18 mouse cellular contexts compared by ENCODE assay signal in genomic region chr11:85297953-85298352, GRCm38 (mm10). TPM values are rescaled to one million over a fixed set of nuclear protein-coding genes. Genes with fewer than 3 reads are reported as not detected.
DNase-seq lines count a peak whose midpoint lies in the region; ATAC-seq and TF ChIP-seq lines count a peak whose summit lies in the region.
"Had no signal": no experiment of that assay in that cellular context is flagged by ENCODE, and none has a peak within 500 bp of the region (broad histone marks: within the 10 kb centered on the region; RNA-seq: fewer than 3 reads in every experiment).

No protein-coding gene starts in this region.

- H3K4me2 ChIP-seq in liver, embryonic 11.5 days, result no peak overlapping the region
- H3K4me2 ChIP-seq in hindbrain, postnatal 0 days (ENCODE audit: low read depth, low read length), result no peak overlapping the region
- H3K4me2 ChIP-seq: embryonic facial prominence, embryonic 15.5 days; heart, embryonic 15.5 days; hindbrain, embryonic 13.5 days had no signal

- no peaks in the 10 kb centered on the region for H3K36me3 ChIP-seq in liver, embryonic 11.5 days (ENCODE audit: control insufficient read depth, insufficient read depth, low read length)
- H3K36me3 ChIP-seq in hindbrain, postnatal 0 days (ENCODE audit: insufficient read depth, low read length), result no peaks in the 10 kb centered on the region
- H3K36me3 ChIP-seq: embryonic facial prominence, embryonic 15.5 days; heart, embryonic 15.5 days; hindbrain, embryonic 13.5 days had no signal

- peak; percentile 16 for DNase-seq in thymus, postnatal 0 days (ENCODE audit: low spot score)
- DNase-seq in thymus, postnatal 25 days, result no peak
- peak; percentile 43 for DNase-seq in ZHBTc4 (ENCODE audit: low read depth, low spot score)
- DNase-seq in liver, embryonic 11.5 days (ENCODE audit: low spot score), result peak; percentile 37
- peak; percentile 20 to 26 for DNase-seq in spleen, postnatal 14 days (ENCODE audit: low spot score in 2 of 2)
- no peak for DNase-seq in hindbrain, postnatal 0 days (ENCODE audit: low spot score)
- no peak for DNase-seq in gastrocnemius, adult 18-20 months (ENCODE audit: low spot score)
- DNase-seq in gastrocnemius, postnatal 25 days, result no peak
- DNase-seq: adrenal gland, postnatal 14 days; cerebellum, adult 11 months; gastrocnemius, postnatal 14 days; kidney, adult 2 months; lung, postnatal 4 days; midbrain, embryonic 14.5 days had no signal

- no peak for TF ChIP-seq CTCF in hindbrain, postnatal 0 days (IDR thresholded peaks at IDR 0.05; ENCODE audit: low read depth)

- WGBS in liver, embryonic 11.5 days, result 58% methylated on average over 13 of the region's 13 CpGs
- 81% methylated on average over 13 of the region's 13 CpGs for WGBS in hindbrain, postnatal 0 days

- H3K27ac ChIP-seq in liver, embryonic 11.5 days (ENCODE audit: low read depth, low read length), result no peak overlapping the region
- H3K27ac ChIP-seq in hindbrain, postnatal 0 days, result no peak overlapping the region
- H3K27ac ChIP-seq: embryonic facial prominence, embryonic 15.5 days; heart, embryonic 15.5 days; hindbrain, embryonic 13.5 days had no signal

- ATAC-seq in liver, embryonic 11.5 days (replicated peaks; ENCODE audit: low FRiP score), result peak; percentile 95
- no peak for ATAC-seq in hindbrain, postnatal 0 days
- ATAC-seq: forebrain, embryonic 16.5 days had no signal

- no peak overlapping the region for H3K4me3 ChIP-seq in liver, embryonic 11.5 days (ENCODE audit: low read depth, low read length)
- H3K4me3 ChIP-seq in hindbrain, postnatal 0 days (ENCODE audit: low read length), result no peak overlapping the region
- H3K4me3 ChIP-seq: embryonic facial prominence, embryonic 15.5 days; heart, embryonic 15.5 days; hindbrain, embryonic 13.5 days had no signal

- no peaks in the 10 kb centered on the region for H3K9me3 ChIP-seq in liver, embryonic 11.5 days (ENCODE audit: control insufficient read depth, low read length)
- H3K9me3 ChIP-seq in hindbrain, postnatal 0 days (ENCODE audit: low read length), result no peaks in the 10 kb centered on the region
- H3K9me3 ChIP-seq: embryonic facial prominence, embryonic 15.5 days; heart, embryonic 15.5 days; hindbrain, embryonic 13.5 days had no signal

- no peaks in the 10 kb centered on the region for H3K27me3 ChIP-seq in liver, embryonic 11.5 days (replicated peaks; ENCODE audit: control insufficient read depth, insufficient read depth, low read length)
- no peaks in the 10 kb centered on the region for H3K27me3 ChIP-seq in hindbrain, postnatal 0 days (ENCODE audit: insufficient read depth, low read length)
- H3K27me3 ChIP-seq: embryonic facial prominence, embryonic 15.5 days; heart, embryonic 15.5 days; hindbrain, embryonic 13.5 days had no signal

- H3K4me1 ChIP-seq in liver, embryonic 11.5 days (replicated peaks; ENCODE audit: control insufficient read depth, insufficient read depth, low read length), result peaks cover 7% of the 10 kb centered on the region; the same call in 1 of the 2 replicates
- no peaks in the 10 kb centered on the region for H3K4me1 ChIP-seq in hindbrain, postnatal 0 days (ENCODE audit: insufficient read depth, low read length)
- H3K4me1 ChIP-seq: embryonic facial prominence, embryonic 15.5 days; heart, embryonic 15.5 days; hindbrain, embryonic 13.5 days had no signal

- no peak overlapping the region for H3K9ac ChIP-seq in liver, embryonic 11.5 days (ENCODE audit: low read depth, low read length)
- H3K9ac ChIP-seq in hindbrain, postnatal 0 days (replicated peaks; ENCODE audit: low read length), result no peak overlapping the region
- H3K9ac ChIP-seq: embryonic facial prominence, embryonic 15.5 days; heart, embryonic 15.5 days; hindbrain, embryonic 13.5 days had no signal

RNA-seq across cellular contexts. Expression of gene Ppm1d, which starts 13.1 kb away (rescaled TPM):
- polyA plus RNA-seq in thymus, postnatal 0 days (2015; fragmentation: Nextera tagmentation; extraction: Ambion mirVana), result 15.9 and 17.8 TPM in 2 replicates
- 19.6 and 19.9 TPM in 2 replicates for polyA plus RNA-seq in liver, embryonic 11.5 days (2014; fragmentation: Nextera tagmentation; extraction: Ambion mirVana)
- 11.4 and 12.8 TPM in 2 replicates for total RNA-seq in hindbrain, postnatal 0 days (2014; rRNA removed)
- polyA plus RNA-seq in hindbrain, postnatal 0 days (2015; fragmentation: Nextera tagmentation; extraction: Ambion mirVana), result 14.4 and 14.5 TPM in 2 replicates
- 1 to 10 TPM; 4.6 to 5.1 TPM for total RNA-seq in gastrocnemius, adult 18-20 months (2021)
- total RNA-seq in gastrocnemius, postnatal 25 days (2021), result 1 to 10 TPM; 4.7 to 5.4 TPM

RNA-seq across cellular contexts. Expression of gene Bcas3, which starts 55.0 kb away (rescaled TPM):
- polyA plus RNA-seq in thymus, postnatal 0 days (2015; fragmentation: Nextera tagmentation; extraction: Ambion mirVana), result 22.6 and 23.8 TPM in 2 replicates
- 24.8 and 25.8 TPM in 2 replicates for polyA plus RNA-seq in liver, embryonic 11.5 days (2014; fragmentation: Nextera tagmentation; extraction: Ambion mirVana)
- 32.3 and 42.9 TPM in 2 replicates for total RNA-seq in hindbrain, postnatal 0 days (2014; rRNA removed)
- polyA plus RNA-seq in hindbrain, postnatal 0 days (2015; fragmentation: Nextera tagmentation; extraction: Ambion mirVana), result 28.5 and 31.6 TPM in 2 replicates
- 10 to 100 TPM; 40.7 to 47.3 TPM for total RNA-seq in gastrocnemius, adult 18-20 months (2021)
- total RNA-seq in gastrocnemius, postnatal 25 days (2021), result 10 to 100 TPM; 30.1 to 31.5 TPM

Comparison
In these comparisons a context has a peak if more than half of its experiments do, and no peak if none do; other contexts are left out.
1. DNase-seq: peak in thymus, postnatal 0 days (single experiment), ZHBTc4 (single experiment), liver, embryonic 11.5 days (single experiment) and spleen, postnatal 14 days (2 of 2); none in thymus, postnatal 25 days (single experiment), hindbrain, postnatal 0 days (single experiment), gastrocnemius, adult 18-20 months (single experiment) and gastrocnemius, postnatal 25 days (single experiment).